Mouse (Mus musculus) heart, postnatal 10 days (tissue): ENCODE measurements around the gene Slc15a1. TPM values are rescaled to one million over a fixed set of nuclear protein-coding genes. Genes with fewer than 3 reads are reported as not detected.

Source experiments
- DNase-seq, 2 experiments: peaks; one replicate each; pipeline ENCODE4 v3.0.0; 2021
- intact Hi-C: fragments of 180-260 bp; cut with DNase I; formaldehyde crosslinking; loops from one replicate; pipeline ENCODE4 v1.15.1; 2025
- total RNA-seq, 2 experiments: library from RNA; stranded (reverse); gene quantifications; 2 replicates each; pipeline ENCODE4 v1.2.3; 2021

Gene Slc15a1
- total RNA-seq, 2 experiments from 2014 or later: not detected

DNA sequence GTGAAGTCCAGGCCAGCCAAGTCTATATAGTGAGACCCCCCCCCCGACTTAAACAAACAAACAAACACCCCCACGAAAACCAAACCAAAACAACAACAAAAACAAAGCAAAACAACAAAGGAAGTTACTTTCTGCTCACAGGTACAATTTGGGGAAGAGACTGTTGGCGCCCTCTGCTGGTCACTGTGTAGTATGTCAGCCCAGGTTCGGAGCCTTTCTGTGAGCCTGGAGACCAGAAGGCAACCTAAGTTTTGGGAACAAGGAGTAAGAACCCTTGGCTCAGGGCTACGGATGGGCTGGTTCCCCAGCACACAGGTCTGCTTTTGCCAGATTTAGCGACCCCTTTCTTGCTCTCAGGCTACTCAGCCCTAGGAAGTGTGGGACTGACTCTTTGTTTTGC lies 49.5 kb downstream of the Slc15a1 start:
- peak; percentile 63 to 75 for DNase-seq
- intact Hi-C loops: loop anchor here (5.0 kb wide), 1 partner anchor 122 kb away; no protein-coding TSS in a partner anchor

DNA sequence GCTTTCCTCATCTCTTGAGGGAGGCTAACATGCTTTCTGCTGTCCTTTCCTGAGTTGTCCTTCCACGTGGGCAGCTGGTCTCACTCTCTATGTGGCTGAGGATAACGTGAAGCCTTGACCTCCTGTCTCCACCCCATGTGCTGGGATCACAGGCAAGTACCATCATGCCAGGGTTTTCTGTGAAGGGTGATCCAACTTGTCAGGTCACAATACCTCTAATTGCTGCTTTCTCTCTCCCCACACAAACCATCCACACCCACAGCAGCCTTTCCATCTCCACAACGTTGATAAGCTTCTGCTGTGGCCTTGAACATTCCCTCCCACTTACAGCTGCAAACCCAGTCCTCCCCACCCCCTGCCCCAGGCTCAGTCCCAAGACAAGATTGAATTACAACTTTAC lies 51.9 kb downstream of the Slc15a1 start:
- intact Hi-C loops: loop anchor here (5.0 kb wide), 1 partner anchor 191 kb away; no protein-coding TSS in a partner anchor
- DNase-seq: no peak

GRCm38 (mm10) chr14:121452227-121452626 lies 52.8 kb downstream of the Slc15a1 start:
- DNase-seq: no peak
- intact Hi-C loops: loop anchor here (5.0 kb wide), 1 partner anchor 190 kb away; no protein-coding TSS in a partner anchor

DNA sequence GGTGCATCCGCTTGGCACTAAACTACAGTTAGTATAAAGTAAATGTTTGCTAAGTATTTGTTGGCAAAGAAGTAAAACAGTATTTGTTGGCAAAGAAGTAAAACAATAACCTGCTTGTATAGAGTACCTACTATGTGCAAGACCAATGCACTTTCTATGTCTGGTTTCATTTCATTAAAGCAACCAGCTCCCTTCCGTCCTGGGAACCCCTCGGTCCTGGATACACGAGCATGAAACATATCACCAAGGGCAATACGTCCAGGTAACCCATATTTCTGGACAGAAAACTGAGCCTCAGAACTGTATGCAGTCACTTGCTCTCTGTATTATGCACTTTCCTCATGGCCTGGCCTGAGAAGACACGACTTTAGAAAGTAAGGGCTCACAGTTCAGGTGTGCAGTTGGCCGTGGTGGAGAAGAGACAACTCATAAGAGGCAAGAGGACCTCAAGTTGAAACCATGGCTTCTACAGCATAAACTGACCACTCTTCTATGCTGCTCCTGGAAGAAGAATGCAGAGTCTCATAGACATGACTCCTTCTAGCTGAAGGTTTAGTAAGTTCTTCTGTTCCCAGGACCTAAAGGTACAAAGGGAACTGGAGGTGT lies 53.5 kb downstream of the Slc15a1 start:
- intact Hi-C loops: loop anchor here (1.0 to 5.0 kb wide), 4 partner anchors 71 to 617 kb away; partner anchors contain the start of gene Stk24
- no peak for DNase-seq

DNA sequence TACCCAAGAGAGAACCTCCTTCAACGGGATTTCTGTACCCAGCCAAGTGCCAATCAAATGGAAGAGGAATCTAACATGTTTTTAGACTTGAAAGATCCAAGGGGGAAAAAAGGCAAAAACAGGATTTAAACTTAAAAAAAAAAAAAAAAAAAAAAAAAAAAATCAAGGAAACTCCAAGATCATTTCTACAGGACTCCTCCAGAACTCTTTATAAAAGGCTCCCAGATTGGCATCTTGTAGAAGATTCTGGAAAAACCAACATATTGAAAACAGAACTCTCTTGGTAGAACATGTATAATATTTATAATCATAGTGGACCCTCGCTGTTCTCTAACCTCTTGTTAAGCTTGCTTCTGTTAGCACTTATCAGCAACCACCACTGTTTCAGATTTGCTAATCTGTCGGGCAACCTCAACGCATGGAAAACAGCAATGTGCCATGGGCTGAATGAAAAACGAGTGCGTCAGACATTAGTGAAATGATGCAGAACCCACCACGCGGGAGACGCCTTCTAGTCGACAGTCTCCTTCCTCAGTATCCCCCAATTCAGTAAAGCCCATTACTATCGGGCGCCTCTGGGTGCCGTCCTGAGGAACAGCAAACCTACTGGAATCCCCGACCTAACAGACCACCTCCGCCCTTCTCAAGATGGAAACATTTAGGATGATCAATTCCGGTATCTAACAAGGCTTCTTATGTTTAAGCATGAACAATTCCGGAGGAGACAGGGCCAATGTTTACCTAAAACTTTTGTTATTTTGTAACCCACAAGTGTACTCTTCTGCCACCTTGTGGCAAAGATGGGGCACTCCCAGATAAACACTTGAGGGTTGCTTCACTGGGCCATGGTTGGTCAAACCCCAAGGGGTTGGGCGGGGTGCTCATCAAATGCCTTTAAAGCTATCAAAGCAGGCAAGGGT lies 54.3 kb downstream of the Slc15a1 start:
- intact Hi-C loops: loop anchor here (1.0 to 5.0 kb wide), 4 partner anchors 70 to 616 kb away; partner anchors contain the start of gene Stk24
- peak; percentile 76 to 80 for DNase-seq

DNA sequence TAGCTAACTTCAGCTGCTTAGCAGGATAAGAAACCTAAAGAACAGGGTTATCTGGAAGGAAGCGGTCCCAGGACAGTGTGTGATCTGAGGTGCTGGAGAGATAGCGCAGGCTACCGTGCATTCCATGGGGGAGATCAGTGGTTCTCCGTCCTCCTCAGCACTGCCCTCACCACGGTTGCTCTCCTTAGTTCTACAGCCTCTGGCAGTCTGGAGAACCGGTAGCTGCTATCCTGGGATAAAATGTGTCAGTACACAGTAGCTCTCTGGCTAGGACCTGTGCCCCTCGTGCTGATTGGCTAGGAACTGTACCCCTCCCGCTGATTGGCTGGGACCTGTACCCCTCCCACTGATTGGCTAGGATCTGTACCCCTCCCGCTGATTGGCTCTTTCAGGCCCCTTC lies 58.1 kb downstream of the Slc15a1 start:
- DNase-seq: no peak
- intact Hi-C loops: no loop called here

GRCm38 (mm10) chr14:121445194-121445593 lies 59.9 kb downstream of the Slc15a1 start:
- peak; percentile 77 to 86 for DNase-seq
- intact Hi-C loops: no loop called here

DNA sequence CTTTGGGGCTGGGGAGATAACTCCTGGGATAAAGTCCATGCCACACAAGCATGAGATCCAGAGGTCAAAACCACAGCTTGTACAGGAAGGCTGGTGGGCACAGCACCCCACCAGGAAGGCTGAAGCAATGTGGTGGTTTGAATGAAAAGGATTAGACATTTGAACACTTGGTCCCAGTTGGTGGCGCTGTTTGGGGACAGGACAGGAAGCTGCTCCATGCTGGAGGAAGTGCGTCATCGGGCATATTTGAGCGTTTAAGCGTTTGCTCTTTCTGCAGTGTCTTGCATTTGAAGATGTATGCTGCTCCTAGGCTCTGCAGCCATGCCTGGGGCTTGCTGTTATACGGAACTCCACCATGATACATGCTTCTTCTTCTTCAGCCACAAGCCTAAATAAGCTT lies 64.2 kb downstream of the Slc15a1 start:
- no peak for DNase-seq
- intact Hi-C loops: no loop called here

DNA sequence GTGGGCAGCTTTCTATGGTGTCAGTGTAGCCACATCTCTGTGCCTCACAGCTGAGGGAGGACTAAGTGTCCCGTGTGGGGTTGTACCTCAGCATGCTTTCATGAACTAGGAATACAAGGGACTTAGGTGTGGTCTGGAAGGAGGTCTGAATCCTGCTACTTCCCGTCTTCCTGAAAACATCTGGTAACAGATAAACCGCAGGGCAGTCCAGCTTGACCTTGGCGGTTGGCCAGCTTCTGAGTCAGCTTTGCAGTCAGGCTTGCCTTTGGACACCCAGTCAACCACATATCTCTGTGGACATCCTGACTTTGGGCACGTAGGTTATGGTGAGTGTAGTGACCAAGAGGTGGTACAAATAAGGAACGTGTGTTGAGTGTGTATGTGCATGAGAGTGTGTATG lies 68.0 kb downstream of the Slc15a1 start:
- DNase-seq: peak; percentile 79 to 82
- intact Hi-C loops: no loop called here

DNA sequence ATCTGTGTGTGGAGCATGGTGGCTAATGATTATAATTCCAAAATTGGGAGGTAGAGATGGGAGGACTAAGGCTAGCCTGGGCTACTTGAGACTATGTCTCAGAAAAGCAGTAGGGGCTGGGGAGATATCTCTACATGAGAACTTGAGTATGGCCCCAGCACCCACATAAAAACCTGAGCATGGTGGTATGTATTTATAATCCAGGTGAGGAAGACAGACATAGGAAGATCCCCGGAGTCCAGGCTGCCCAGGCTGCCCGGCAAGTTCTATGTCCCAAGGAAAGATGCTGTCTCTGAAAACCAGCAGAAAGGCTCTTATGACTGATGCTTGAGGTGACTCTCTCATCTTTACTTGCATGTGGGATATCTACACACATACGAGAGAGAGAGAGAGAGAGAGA lies 68.6 kb downstream of the Slc15a1 start:
- intact Hi-C loops: no loop called here
- no peak for DNase-seq

- peak; percentile 63 to 79 for DNase-seq
- intact Hi-C loops: no loop called here
These were observed 69.3 kb downstream of the Slc15a1 start for GRCm38 (mm10) chr14:121435794-121436193.

GRCm38 (mm10) chr14:121431261-121431660 lies 73.8 kb downstream of the Slc15a1 start:
- intact Hi-C loops: no loop called here
- DNase-seq: no peak

DNA sequence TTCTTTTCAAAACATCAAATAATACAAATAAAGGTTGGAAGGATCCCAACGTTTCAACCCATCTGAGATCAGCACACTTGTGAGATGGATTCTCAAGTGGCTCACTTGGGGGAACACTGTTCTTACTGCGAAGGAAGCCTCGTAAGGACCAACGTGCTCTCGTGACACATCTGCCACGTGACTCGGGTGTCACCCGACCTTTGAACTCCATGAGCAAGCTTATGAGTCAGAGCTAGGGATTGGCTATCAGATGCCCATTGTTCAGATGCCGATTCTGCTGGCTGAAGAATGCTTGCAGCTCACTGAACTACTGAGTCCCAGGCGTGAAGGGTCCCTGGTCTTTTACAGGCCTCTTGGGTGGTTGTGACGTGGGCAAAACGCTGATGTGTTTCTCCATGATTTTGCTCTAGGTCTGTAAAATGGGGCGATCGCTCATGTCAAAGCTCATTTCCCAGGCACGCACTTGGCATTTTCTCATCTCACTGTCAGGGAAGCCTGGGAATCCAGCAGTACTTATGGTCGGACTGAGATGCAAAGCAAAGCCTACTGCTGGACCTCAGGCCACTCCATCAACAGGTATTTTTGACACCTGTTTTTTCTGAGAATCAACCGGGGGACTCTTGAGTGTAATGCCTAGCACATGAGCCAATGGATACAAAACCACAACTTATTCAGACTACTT lies 75.1 kb downstream of the Slc15a1 start:
- intact Hi-C loops: no loop called here
- DNase-seq: no peak

- intact Hi-C loops: no loop called here
- DNase-seq: no peak
These were observed 76.9 kb downstream of the Slc15a1 start for GRCm38 (mm10) chr14:121428148-121428547.

GRCm38 (mm10) chr14:121426743-121427142 lies 78.3 kb downstream of the Slc15a1 start:
- intact Hi-C loops: no loop called here

DNA sequence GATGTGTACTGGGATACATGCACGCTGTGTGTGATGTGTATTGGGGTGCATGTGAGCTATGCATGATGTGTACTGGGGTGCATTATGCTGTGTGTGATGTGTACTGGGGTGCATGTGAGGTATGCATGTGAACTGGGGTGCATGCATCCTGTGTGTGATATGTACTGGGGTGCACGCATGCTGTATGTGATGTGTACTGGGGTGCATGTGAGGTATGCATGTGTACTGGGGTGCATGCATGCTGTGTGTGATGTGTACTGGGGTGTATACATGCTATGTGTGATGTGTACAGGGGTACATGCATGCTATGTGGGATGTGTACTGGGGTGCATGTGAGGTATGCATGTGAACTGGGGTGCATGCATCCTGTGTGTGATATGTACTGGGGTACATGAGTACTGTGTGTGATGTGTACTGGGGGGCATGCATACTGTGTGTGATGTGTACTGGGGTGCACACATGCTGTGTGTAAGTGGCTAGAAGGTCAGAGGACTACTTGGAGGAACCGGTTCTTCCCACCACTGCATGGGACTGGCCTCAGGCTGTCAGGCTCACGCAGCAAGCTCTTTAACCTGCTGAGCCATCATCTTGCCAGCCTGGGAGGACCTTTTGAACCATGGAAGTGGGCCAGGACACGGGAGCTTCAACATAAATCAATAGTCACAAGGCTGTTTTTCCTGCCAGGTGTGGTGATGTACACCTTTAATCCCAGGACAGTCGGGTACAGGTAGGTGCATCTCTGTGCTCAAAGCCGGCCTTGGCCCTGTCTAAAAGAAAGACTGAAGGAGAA lies 79.9 kb downstream of the Slc15a1 start:
- DNase-seq: no peak
- intact Hi-C loops: no loop called here

More at GRCm38 (mm10) chr14:121426743-121427142, 78.3 kb downstream of the Slc15a1 start:
- DNase-seq: no peak

- DNase-seq: peak in 1 of 2 experiments; percentile 59
- intact Hi-C loops: loop anchor here (2.0 kb wide), 1 partner anchor 45 kb away; no protein-coding TSS in a partner anchor
These were observed 81.7 kb downstream of the Slc15a1 start for GRCm38 (mm10) chr14:121423341-121423751.

DNA sequence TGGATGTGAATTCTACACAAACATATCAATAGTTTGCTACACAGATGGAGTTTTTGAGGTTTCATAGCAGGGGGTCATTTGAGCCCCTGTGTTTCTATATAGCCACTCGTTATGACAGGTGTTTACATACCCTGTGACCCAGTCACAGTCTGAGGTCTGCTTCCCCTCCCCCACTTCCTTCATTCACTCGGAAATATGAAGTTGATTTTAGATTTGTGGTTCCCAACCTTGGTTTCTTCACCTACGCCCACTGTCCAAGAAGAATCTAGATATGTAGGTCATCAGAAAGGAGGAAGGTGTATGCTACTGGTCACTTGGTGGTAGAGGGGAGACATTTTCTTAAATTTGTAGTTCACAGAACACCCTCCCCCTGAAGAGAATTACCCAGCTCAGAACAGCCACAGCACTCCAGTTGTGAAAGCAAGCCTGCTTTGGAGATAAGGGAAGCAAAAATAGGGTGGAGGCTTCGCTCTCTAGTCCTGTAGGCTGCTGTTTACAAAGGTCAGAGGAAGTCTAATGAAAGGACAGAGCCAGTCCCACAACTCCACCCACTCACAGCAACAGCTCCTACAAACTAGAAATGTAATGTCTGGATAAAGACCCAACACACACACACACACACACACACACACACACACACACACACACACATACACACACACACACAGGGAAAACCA lies 82.2 kb downstream of the Slc15a1 start:
- peak; percentile 66 to 72 for DNase-seq

GRCm38 (mm10) chr14:121422000-121422399 lies 83.1 kb downstream of the Slc15a1 start:
- no peak for DNase-seq
- intact Hi-C loops: loop anchor here (2.0 kb wide), 1 partner anchor 43 kb away; no protein-coding TSS in a partner anchor

More for the DNA sequence above, 82.2 kb downstream of the Slc15a1 start:
- intact Hi-C loops: loop anchor here (2.0 kb wide), 1 partner anchor 44 kb away; no protein-coding TSS in a partner anchor
